22 mouse cellular contexts compared by ENCODE assay signal in the genomic region with DNA sequence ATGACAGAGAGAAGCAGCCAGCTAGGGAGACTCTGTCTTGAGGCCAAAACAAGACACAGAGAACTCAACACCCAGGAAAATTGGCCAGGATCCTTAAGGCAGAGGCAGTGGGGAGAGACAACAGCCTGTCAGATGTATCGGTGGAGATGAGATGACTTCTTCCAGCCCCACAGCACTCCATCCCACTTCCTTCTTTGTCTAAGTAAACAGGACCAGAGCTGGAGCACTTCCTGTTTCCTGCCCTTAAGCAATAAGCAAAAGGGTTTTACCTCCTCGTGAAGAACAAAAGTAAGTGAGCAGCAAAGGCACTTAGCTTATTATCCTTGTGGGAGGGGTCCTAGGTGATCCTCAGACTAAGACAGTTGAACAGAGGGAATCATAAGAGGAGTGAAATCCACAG.
"Had no signal": no experiment of that assay in that cellular context is flagged by ENCODE, and none has a peak within 500 bp of the region (broad histone marks: within the 10 kb centered on the region; RNA-seq: fewer than 3 reads in every experiment).

No protein-coding gene starts in this region.

- H3K27ac ChIP-seq: layer of hippocampus, adult 2 months; limb, embryonic 10.5 days; limb, embryonic 13.5 days; liver, embryonic 12.5 days; liver, embryonic 15.5 days; midbrain, embryonic 10.5 days; midbrain, embryonic 15.5 days; neural tube, embryonic 12.5 days; neural tube, embryonic 15.5 days; stomach, embryonic 15.5 days had no signal

- H3K4me3 ChIP-seq: layer of hippocampus, adult 2 months; limb, embryonic 10.5 days; limb, embryonic 13.5 days; liver, embryonic 12.5 days; liver, embryonic 15.5 days; megakaryocyte, embryonic 14.5 days; midbrain, embryonic 10.5 days; midbrain, embryonic 15.5 days; neural tube, embryonic 12.5 days; neural tube, embryonic 15.5 days; stomach, embryonic 15.5 days had no signal

- DNase-seq: kidney, adult 11 months; kidney, adult 9 months; kidney, postnatal 14 days; layer of hippocampus, adult 9-11 months; liver; lung, adult 2 months; lung, postnatal 4 days; right cerebral cortex, adult 18-20 months; right cerebral cortex, postnatal 14 days; right cerebral cortex, postnatal 4 days; thymus, postnatal 25 days had no signal

- H3K4me1 ChIP-seq: limb, embryonic 10.5 days; limb, embryonic 13.5 days; liver, embryonic 12.5 days; liver, embryonic 15.5 days; megakaryocyte, embryonic 14.5 days; midbrain, embryonic 10.5 days; midbrain, embryonic 15.5 days; neural tube, embryonic 12.5 days; neural tube, embryonic 15.5 days; stomach, embryonic 15.5 days had no signal

- H3K36me3 ChIP-seq: limb, embryonic 10.5 days; limb, embryonic 13.5 days; liver, embryonic 12.5 days; liver, embryonic 15.5 days; midbrain, embryonic 10.5 days; midbrain, embryonic 15.5 days; neural tube, embryonic 12.5 days; neural tube, embryonic 15.5 days; stomach, embryonic 15.5 days had no signal

- ATAC-seq: liver, embryonic 12.5 days; midbrain, embryonic 15.5 days had no signal

- H3K9me3 ChIP-seq: limb, embryonic 10.5 days; limb, embryonic 13.5 days; liver, embryonic 12.5 days; liver, embryonic 15.5 days; megakaryocyte, embryonic 14.5 days; midbrain, embryonic 10.5 days; midbrain, embryonic 15.5 days; neural tube, embryonic 12.5 days; neural tube, embryonic 15.5 days; stomach, embryonic 15.5 days had no signal

- H3K27me3 ChIP-seq: limb, embryonic 13.5 days; liver, embryonic 12.5 days; liver, embryonic 15.5 days; megakaryocyte, embryonic 14.5 days; midbrain, embryonic 15.5 days; neural tube, embryonic 12.5 days; neural tube, embryonic 15.5 days; stomach, embryonic 15.5 days had no signal
